Mouse (Mus musculus) v-Abl transformed pro-B cells (cell line): ENCODE data around the gene Hmga1b.
"Not testable (repeated sequence)": the region's sequence is repeated elsewhere in the genome, so short reads cannot be mapped to it uniquely, and the experiment has no call there.

ENCODE experiments used
- in situ Hi-C, 2 experiments: fragments of 400-800 bp; cut with MboI; formaldehyde crosslinking; loops; one replicate each; pipeline ENCODE4 v1.15.1; 2025; ENCODE audit not compliant: unreplicated experiment in 2 of 2

Hmga1b gene

GRCm38 (mm10) chr11:120730331-120730870 is 32.2 kb upstream of the Hmga1b start:
- in situ Hi-C loops, result no loop called here

- in situ Hi-C loops, result no loop called here
Observed at GRCm38 (mm10) chr11:120731395-120731794, 31.2 kb upstream of the Hmga1b start.

- in situ Hi-C loops, result no loop called here
Observed at GRCm38 (mm10) chr11:120731858-120732680, 30.5 kb upstream of the Hmga1b start, which contains the start of gene Cbr2. Cbr2 (minus strand) TSS chr11:120732114.

- in situ Hi-C loops, result no loop called here
Observed at GRCm38 (mm10) chr11:120733521-120733920, 29.1 kb upstream of the Hmga1b start.

GRCm38 (mm10) chr11:120736424-120736823 is 26.2 kb upstream of the Hmga1b start:
- in situ Hi-C loops, result no loop called here

GRCm38 (mm10) chr11:120740981-120741380 is 21.6 kb upstream of the Hmga1b start:
- in situ Hi-C loops, result no loop called here

GRCm38 (mm10) chr11:120744121-120744701 is 18.4 kb upstream of the Hmga1b start:
- in situ Hi-C loops, result no loop called here

GRCm38 (mm10) chr11:120747974-120748373 is 14.6 kb upstream of the Hmga1b start:
- in situ Hi-C loops, result no loop called here

- in situ Hi-C loops, result no loop called here
Observed at GRCm38 (mm10) chr11:120749430-120749829, 13.2 kb upstream of the Hmga1b start.

- in situ Hi-C loops, result no loop called here
Observed at GRCm38 (mm10) chr11:120751606-120752005, 11.0 kb upstream of the Hmga1b start.

GRCm38 (mm10) chr11:120760236-120760635 is 2.4 kb upstream of the Hmga1b start:
- in situ Hi-C loops, result no loop called here

GRCm38 (mm10) chr11:120761811-120762671 is 553 bp upstream of the Hmga1b start:
- in situ Hi-C loops, result no loop called here

GRCm38 (mm10) chr11:120763121-120763999 is 766 bp downstream of the Hmga1b start:
- in situ Hi-C loops, result not testable (repeated sequence)

- in situ Hi-C loops, result not testable (repeated sequence)
Observed at GRCm38 (mm10) chr11:120767023-120767422, 4.4 kb downstream of the Hmga1b start.

GRCm38 (mm10) chr11:120768206-120768605 is 5.6 kb downstream of the Hmga1b start:
- in situ Hi-C loops, result no loop called here

GRCm38 (mm10) chr11:120772749-120773148 is 10.2 kb downstream of the Hmga1b start:
- in situ Hi-C loops, result loop anchor here (5.0 to 10.0 kb wide), 3 partner anchors 45 to 288 kb away; partner anchors contain the start of genes Mrpl12 (in 2 of the 2), Dcxr (in 1 of the 2) and Sirt7 (in 1 of the 2)

- in situ Hi-C loops, result loop anchor here (5.0 to 10.0 kb wide), 3 partner anchors 46 to 289 kb away; partner anchors contain the start of genes Mrpl12 (in 2 of the 2), Dcxr (in 1 of the 2) and Sirt7 (in 1 of the 2)
Observed at GRCm38 (mm10) chr11:120773463-120774190, 11.0 kb downstream of the Hmga1b start.

GRCm38 (mm10) chr11:120775774-120776469 is 13.3 kb downstream of the Hmga1b start:
- in situ Hi-C loops, result loop anchor here (5.0 to 25.0 kb wide), 4 partner anchors 54 to 291 kb away; partner anchors contain the start of genes Mrpl12 (in 2 of the 2), Npb (in 1 of the 2), Pcyt2 (in 1 of the 2) and Rac3 (in 1 of the 2)
